Mouse (Mus musculus) embryo, embryonic 11.5 days (tissue): Measurements from ENCODE around the gene Prune2.

Experiments used
- DNase-seq: peaks from one replicate; pipeline ENCODE4 v3.0.0-alpha.2; 2012; ENCODE audit warnings: low read depth, low spot score

Prune2 gene

GRCm38 (mm10) chr19:17006220-17006907, 50.4 kb downstream of the Prune2 start:
- no peak for DNase-seq

- DNase-seq, result no peak
Measured at GRCm38 (mm10) chr19:17011261-17011995, 55.5 kb downstream of the Prune2 start.

DNA sequence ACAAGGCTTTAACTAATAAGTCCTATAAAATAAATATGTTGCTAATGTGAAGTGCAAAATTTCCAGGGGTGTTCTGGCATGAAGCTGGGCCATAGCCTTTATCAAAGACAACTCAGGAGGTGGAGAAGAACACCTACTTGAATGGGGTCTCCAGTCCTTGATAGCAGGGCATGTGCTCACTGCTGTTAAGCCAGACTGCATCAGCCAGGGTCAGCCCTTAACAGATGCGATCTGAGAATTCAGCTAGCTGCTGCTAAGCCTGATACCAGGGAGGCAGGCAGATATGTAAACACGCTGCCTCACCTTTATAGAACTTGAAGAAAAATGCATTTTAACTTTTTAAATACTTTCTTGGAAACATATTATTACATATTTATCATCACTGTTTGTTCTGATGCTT, 57.2 kb downstream of the Prune2 start:
- DNase-seq, result no peak

DNA sequence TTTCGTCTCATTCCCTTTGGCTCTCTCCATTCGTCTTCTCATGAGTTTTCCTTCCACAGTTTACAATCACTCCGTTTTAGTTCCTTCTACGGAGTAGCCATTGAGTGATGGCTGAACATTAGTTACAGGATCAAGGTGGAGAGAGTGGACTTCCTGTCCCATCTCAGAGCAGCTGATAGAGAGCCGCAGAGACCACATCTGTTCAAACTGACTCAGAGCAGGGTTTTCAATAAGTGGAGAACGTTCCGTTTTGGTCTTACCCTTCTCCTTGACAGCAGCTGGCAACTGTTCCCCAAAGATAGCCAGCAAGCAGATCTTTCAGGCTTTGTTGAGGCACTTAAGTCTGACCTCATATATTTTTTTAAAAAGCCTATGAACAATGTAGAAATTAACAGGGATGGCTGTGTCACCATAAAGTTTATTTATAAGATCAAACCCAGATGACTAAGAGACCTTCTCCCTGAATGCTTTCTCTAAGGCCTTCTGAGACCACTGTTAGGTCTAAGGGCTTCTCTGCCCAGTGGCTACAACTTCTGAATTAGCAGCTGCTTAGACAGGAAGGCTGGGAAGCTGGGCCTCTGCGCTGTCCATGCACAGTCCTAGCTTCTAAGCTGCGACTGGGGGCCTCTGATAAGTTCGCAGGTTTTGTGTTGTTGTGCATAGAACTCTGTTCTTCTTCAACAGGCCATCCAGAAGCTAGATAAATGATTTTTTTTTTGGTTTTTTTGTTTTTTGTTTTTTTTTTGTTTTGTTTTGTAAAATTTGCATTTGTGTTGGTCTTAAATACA, 58.6 kb downstream of the Prune2 start:
- DNase-seq, result no peak

DNA sequence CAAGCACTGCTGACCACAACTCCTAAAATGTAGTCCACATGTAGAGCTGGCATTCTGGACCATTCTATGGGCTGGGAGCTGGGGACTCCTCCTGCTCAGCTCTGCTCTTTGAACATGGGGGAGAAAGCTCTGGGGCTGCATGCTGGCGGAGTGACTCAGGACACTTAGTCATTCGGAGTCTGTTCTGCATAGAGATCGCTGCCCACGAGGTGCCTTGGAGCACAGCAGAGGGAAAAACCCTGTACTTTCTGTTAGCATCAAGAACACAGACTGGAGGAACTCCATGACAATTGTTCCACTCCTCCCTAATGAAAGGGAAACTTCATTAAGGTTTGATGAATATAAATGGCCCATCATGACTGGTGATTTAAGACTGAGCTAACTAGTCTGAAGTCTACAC, 68.8 kb downstream of the Prune2 start:
- DNase-seq, result no peak

DNA sequence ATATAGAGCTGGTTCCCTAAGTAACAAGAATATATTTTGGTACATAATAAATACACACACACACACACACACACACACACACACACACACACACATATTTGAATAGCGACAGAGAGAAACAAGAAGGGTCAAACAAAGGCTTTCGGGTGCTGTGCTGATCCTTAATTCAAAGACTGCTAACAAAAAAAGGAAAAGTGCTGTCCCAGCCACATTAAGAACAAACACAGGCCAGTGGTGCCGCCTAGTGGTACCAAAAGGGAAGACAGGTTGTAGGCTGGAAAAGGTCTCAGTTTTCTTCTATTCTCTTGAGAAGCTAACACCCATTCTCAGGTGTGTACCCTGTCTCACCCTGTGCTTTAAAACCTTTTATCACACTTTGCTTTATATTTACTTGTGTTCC, 74.4 kb downstream of the Prune2 start:
- DNase-seq, result peak; percentile 49

DNA sequence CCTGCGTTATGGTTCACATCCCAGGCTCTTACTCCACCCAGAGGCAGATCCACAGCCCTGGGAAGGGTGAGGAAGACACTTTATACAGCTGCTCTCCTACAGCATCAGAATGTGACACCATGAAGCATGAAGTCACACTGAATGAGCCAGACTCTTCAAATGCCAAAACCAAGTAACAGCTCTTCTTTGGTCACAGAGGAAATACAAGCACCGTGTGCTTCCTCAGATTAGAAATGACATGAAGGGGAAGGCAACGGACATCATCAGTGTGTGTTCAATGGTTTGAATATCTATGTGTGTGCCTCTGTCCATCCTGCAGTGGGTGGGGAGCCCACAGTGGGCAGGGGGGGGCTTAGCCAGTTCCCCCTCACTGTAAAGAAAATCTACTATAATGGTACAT, 76.4 kb downstream of the Prune2 start:
- no peak for DNase-seq

GRCm38 (mm10) chr19:17046961-17047360, 91.0 kb downstream of the Prune2 start:
- DNase-seq, result no peak

GRCm38 (mm10) chr19:17055892-17056291, 100.0 kb downstream of the Prune2 start:
- DNase-seq, result no peak

DNA sequence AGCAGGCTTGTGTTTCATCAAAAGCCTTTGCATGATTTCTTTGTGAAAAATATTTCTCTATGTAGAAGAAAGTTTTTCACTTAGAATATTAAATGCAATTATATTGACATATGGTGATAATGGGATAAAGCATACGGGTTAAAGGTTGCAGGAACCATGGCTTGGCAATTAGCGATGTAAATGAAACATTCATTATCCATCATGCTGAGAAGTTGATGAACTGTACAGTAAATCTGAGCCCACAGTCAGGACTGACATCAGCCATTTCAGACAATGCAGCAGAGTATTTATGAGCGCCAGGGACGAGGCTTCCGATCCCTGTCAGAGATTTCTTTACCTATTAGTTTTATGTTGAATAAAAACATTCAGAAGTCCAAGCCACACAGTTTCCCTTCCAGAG, 104.2 kb downstream of the Prune2 start:
- DNase-seq, result no peak

DNA sequence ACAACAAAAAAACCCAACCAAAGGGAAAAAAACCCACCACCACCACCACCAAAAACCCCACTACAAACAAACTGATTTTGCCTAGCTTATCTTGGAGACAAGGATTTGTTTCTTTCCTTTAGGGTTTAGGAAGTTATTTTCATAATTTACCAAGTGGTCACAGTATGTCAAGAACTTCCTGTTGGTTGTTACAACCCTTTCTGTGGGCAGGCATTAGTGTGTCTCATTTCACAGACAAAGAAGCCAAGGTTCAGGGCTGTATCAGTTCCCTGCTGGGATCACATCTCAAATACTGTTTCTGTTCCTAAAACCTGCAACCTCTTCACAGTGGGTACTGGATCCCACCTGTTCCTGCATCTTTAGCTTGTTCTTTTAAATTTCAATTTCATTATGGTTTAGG, 108.5 kb downstream of the Prune2 start:
- no peak for DNase-seq

DNA sequence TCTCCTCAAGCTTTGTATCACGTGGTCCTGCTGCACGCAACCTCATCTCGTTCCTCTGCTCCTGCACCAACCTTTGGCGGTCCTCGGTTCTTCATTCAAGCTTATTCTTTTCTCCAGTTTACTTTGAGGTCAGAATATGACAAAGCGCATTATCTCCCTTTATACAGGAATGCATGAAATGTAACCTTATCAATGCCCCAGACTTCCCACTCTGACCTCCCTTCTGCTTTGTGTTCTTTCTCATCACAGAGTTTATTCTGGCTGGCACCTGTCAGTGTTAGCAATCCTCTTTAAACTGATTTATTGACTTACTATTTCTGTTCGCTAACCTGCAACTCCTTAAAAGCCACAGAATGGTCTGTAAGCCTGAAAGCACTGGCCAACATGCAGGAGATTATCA, 113.1 kb downstream of the Prune2 start:
- DNase-seq, result no peak

- no peak for DNase-seq
Measured at GRCm38 (mm10) chr19:17071205-17071604, 115.3 kb downstream of the Prune2 start.

GRCm38 (mm10) chr19:17072245-17072644, 116.3 kb downstream of the Prune2 start:
- DNase-seq, result no peak

DNA sequence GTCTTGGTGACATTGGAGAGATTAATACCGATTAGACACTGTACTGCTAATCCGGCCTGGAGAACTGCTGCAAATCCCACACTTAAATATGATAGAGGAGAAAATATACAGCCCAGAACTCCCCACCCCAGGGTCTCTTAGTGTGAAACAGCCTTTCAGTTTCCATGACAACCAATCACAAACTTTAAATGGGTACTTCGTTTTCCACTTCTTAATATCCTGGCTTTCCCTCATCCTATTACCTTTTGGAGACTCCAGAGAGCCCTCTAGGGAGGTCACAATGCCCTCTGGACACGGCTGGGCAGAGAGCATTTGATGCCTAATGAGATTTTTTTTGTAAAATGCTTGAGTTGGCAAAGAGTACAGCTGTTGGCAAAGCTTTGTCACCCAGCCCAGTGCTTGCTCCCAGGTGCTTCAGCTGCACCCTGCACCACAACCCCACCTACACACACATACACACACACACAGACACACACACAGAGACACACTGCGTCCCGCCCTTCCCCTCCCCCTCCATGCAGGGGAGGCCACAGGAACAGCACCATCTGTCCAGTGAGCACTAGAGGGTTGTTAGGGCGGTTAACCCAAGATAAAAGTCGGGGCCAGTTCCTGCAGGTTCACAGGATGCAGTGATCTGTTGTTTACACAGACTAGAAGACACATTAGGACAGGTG, 122.9 kb downstream of the Prune2 start:
- no peak for DNase-seq

GRCm38 (mm10) chr19:17081382-17081781, 125.5 kb downstream of the Prune2 start:
- DNase-seq, result no peak

- no peak for DNase-seq
Measured at GRCm38 (mm10) chr19:17094067-17094466, 138.1 kb downstream of the Prune2 start.

- no peak for DNase-seq
Measured at GRCm38 (mm10) chr19:17096338-17096737, 140.4 kb downstream of the Prune2 start.

GRCm38 (mm10) chr19:17097210-17097609, 141.3 kb downstream of the Prune2 start:
- DNase-seq, result no peak

DNA sequence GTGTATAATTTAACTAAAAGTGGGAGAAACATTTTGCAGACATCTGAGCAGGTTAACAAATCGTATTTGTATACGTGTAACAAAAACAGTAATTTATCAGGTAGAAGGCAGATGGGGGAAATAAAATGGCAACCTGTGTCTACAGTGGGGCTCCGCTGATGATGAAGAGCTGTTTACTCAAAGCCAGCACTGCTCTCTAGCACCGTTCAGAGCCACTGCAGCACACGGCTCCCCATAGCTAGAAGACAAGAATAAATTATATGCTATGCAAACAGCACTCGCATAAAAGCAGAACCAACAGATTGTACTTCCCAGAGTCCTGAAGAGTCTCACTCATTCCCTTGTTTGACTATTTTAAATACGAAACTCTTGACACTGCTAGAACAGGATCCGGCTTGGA, 152.9 kb downstream of the Prune2 start:
- no peak for DNase-seq

GRCm38 (mm10) chr19:17124034-17124735, 168.3 kb downstream of the Prune2 start:
- DNase-seq, result peak; percentile 27
